Mouse (Mus musculus) myocyte (in vitro differentiated cells): ENCODE measurements around the gene Gdpd5.

ENCODE experiments used
- E2F4 ChIP-seq: IDR thresholded peaks from one replicate; pipeline ENCODE4 v1.6.1; 2011; ENCODE audit warnings: mild to moderate bottlenecking, control low read depth, moderate library complexity; ENCODE audit not compliant: insufficient read depth
- MAX ChIP-seq: IDR thresholded peaks from one replicate; pipeline ENCODE4 v1.6.1; 2011; ENCODE audit warnings: low read depth, mild to moderate bottlenecking, control low read depth
- MYOD1 ChIP-seq, 3 experiments: IDR thresholded peaks; one replicate each; pipeline ENCODE4 v1.6.1; 2011; ENCODE audit warnings: control low read depth in 2 of 3, low read depth in 2 of 3, mild to moderate bottlenecking in 2 of 3, moderate library complexity in 1 of 3; ENCODE audit not compliant: insufficient read length in 2 of 3, control insufficient read depth in 1 of 3
- MYOG ChIP-seq, 3 experiments: IDR thresholded peaks; one replicate each; pipeline ENCODE4 v1.6.1; 2011; ENCODE audit warnings: control low read depth in 2 of 3, low read depth in 2 of 3, mild to moderate bottlenecking in 2 of 3; ENCODE audit not compliant: insufficient read length in 2 of 3, control insufficient read depth in 1 of 3, insufficient read depth in 1 of 3
- POLR2A ChIP-seq: IDR thresholded peaks from one replicate; pipeline ENCODE4 v1.6.1; 2011; ENCODE audit warnings: low read depth, mild to moderate bottlenecking, control low read depth, moderate library complexity; ENCODE audit not compliant: insufficient read length
- POLR2AphosphoS2 ChIP-seq: IDR thresholded peaks from one replicate; pipeline ENCODE4 v1.6.1; 2011; ENCODE audit warnings: low read depth, control low read depth; ENCODE audit not compliant: insufficient read length
- REST ChIP-seq: IDR thresholded peaks from one replicate; pipeline ENCODE4 v1.6.1; 2011; ENCODE audit warnings: mild to moderate bottlenecking, control low read depth, moderate library complexity; ENCODE audit not compliant: insufficient read depth, insufficient read length
- TCF12 ChIP-seq: IDR thresholded peaks from one replicate; pipeline ENCODE4 v1.6.1; 2011; ENCODE audit warnings: mild to moderate bottlenecking, control low read depth; ENCODE audit not compliant: poor library complexity, insufficient read depth, severe bottlenecking
- USF1 ChIP-seq: IDR thresholded peaks from one replicate; pipeline ENCODE4 v1.6.1; 2011; ENCODE audit warnings: low read depth, mild to moderate bottlenecking, control low read depth, moderate library complexity

- TF ChIP-seq POLR2A (no peak), E2F4 (no peak), MYOG (IDR thresholded peaks at IDR 0.05; ENCODE audit: control insufficient read depth in 1 of 3, insufficient read depth in 1 of 3, insufficient read length in 2 of 3, low read depth in 2 of 3) (no peak), MYOD1 (IDR thresholded peaks at IDR 0.05; ENCODE audit: control insufficient read depth in 1 of 3, insufficient read length in 2 of 3, low read depth in 2 of 3) (no peak), REST (no peak), MAX (no peak), TCF12 (no peak), POLR2AphosphoS2 (no peak), USF1 (no peak)
These were observed 90.4 kb downstream of the Gdpd5 start for GRCm38 (mm10) chr7:99471578-99471977.
